Mouse (Mus musculus): ENCODE data around the gene Susd5. TPM values are rescaled to one million over a fixed set of nuclear protein-coding genes. Genes with fewer than 3 reads are reported as not detected.

The Susd5 gene
- polyA plus RNA-seq, 1 experiment: 1.2 TPM

- no peak overlapping the region for H3K27ac ChIP-seq (ENCODE audit: control insufficient read depth, insufficient read depth, low read depth, low read length, poor library complexity)
- H3K4me1 ChIP-seq (ENCODE audit: control insufficient read depth, insufficient read depth, low read length): no peaks in the 10 kb centered on the region; the same call in none of the 2 replicates
- no peak overlapping the region for H3K4me3 ChIP-seq (replicated peaks; ENCODE audit: control insufficient read depth, low read depth, low read length)
- 67% methylated on average over 4 of the region's 4 CpGs for WGBS
- TF ChIP-seq CTCF (IDR thresholded peaks at IDR 0.05; ENCODE audit: control insufficient read depth, insufficient read depth, low read length): no peak
- no peak for TF ChIP-seq POLR2A (IDR thresholded peaks at IDR 0.05; ENCODE audit: borderline replicate concordance, control insufficient read depth, low read depth, low read length)
These were observed 34.8 kb upstream of the Susd5 start for GRCm38 (mm10) chr9:114022141-114022540.

GRCm38 (mm10) chr9:114025182-114025581 lies 31.8 kb upstream of the Susd5 start:
- WGBS: 51% methylated on average over 9 of the region's 9 CpGs

GRCm38 (mm10) chr9:114025846-114026245 lies 31.1 kb upstream of the Susd5 start:
- H3K4me3 ChIP-seq (replicated peaks; ENCODE audit: control insufficient read depth, low read depth, low read length): peak overlapping the region; percentile 70
- H3K4me1 ChIP-seq (ENCODE audit: control insufficient read depth, insufficient read depth, low read length): no peaks in the 10 kb centered on the region; the same call in 1 of the 2 replicates
- H3K27ac ChIP-seq (ENCODE audit: control insufficient read depth, insufficient read depth, low read depth, low read length, poor library complexity): no peak overlapping the region
- TF ChIP-seq CTCF (IDR thresholded peaks at IDR 0.05; ENCODE audit: control insufficient read depth, insufficient read depth, low read length) (no peak), POLR2A (IDR thresholded peaks at IDR 0.05; ENCODE audit: borderline replicate concordance, control insufficient read depth, low read depth, low read length) (no peak)
- WGBS: 14% methylated on average over 8 of the region's 8 CpGs

More at GRCm38 (mm10) chr9:114025182-114025581, 31.8 kb upstream of the Susd5 start:
- TF ChIP-seq POLR2A (IDR thresholded peaks at IDR 0.05; ENCODE audit: borderline replicate concordance, control insufficient read depth, low read depth, low read length): no peak
- no peak for TF ChIP-seq CTCF (IDR thresholded peaks at IDR 0.05; ENCODE audit: control insufficient read depth, insufficient read depth, low read length)
- Histone ChIP-seq H3K4me3 (replicated peaks; ENCODE audit: control insufficient read depth, low read depth, low read length) (no peak overlapping the region), H3K27ac (ENCODE audit: control insufficient read depth, insufficient read depth, low read depth, low read length, poor library complexity) (no peak overlapping the region), H3K4me1 (ENCODE audit: control insufficient read depth, insufficient read depth, low read length) (no peaks in the 10 kb centered on the region; the same call in none of the 2 replicates)

GRCm38 (mm10) chr9:114026261-114026934 lies 30.5 kb upstream of the Susd5 start:
- Histone ChIP-seq H3K27ac (ENCODE audit: control insufficient read depth, insufficient read depth, low read depth, low read length, poor library complexity) (no peak overlapping the region; the same call in 1 of the 2 replicates), H3K4me3 (replicated peaks; ENCODE audit: control insufficient read depth, low read depth, low read length) (peak overlapping the region; percentile 70), H3K4me1 (ENCODE audit: control insufficient read depth, insufficient read depth, low read length) (no peaks in the 10 kb centered on the region; the same call in 1 of the 2 replicates)
- WGBS: 1% methylated on average over 52 of the region's 52 CpGs
- TF ChIP-seq CTCF (IDR thresholded peaks at IDR 0.05; ENCODE audit: control insufficient read depth, insufficient read depth, low read length): no peak
- no peak for TF ChIP-seq POLR2A (IDR thresholded peaks at IDR 0.05; ENCODE audit: borderline replicate concordance, control insufficient read depth, low read depth, low read length)

- 72% methylated on average over 4 of the region's 4 CpGs for WGBS
These were observed 16.0 kb upstream of the Susd5 start for GRCm38 (mm10) chr9:114040945-114041344.

GRCm38 (mm10) chr9:114042490-114042889 lies 14.4 kb upstream of the Susd5 start:
- 74% methylated on average over 6 of the region's 6 CpGs for WGBS
- Histone ChIP-seq H3K27ac (ENCODE audit: control insufficient read depth, insufficient read depth, low read depth, low read length, poor library complexity) (no peak overlapping the region), H3K4me1 (ENCODE audit: control insufficient read depth, insufficient read depth, low read length) (no peaks in the 10 kb centered on the region), H3K4me3 (replicated peaks; ENCODE audit: control insufficient read depth, low read depth, low read length) (no peak overlapping the region)
- TF ChIP-seq CTCF (IDR thresholded peaks at IDR 0.05; ENCODE audit: control insufficient read depth, insufficient read depth, low read length) (no peak), POLR2A (IDR thresholded peaks at IDR 0.05; ENCODE audit: borderline replicate concordance, control insufficient read depth, low read depth, low read length) (no peak)

More at GRCm38 (mm10) chr9:114040945-114041344, 16.0 kb upstream of the Susd5 start:
- Histone ChIP-seq H3K27ac (ENCODE audit: control insufficient read depth, insufficient read depth, low read depth, low read length, poor library complexity) (no peak overlapping the region), H3K4me1 (ENCODE audit: control insufficient read depth, insufficient read depth, low read length) (no peaks in the 10 kb centered on the region), H3K4me3 (replicated peaks; ENCODE audit: control insufficient read depth, low read depth, low read length) (no peak overlapping the region)
- no peak for TF ChIP-seq POLR2A (IDR thresholded peaks at IDR 0.05; ENCODE audit: borderline replicate concordance, control insufficient read depth, low read depth, low read length)
- no peak for TF ChIP-seq CTCF (IDR thresholded peaks at IDR 0.05; ENCODE audit: control insufficient read depth, insufficient read depth, low read length)

GRCm38 (mm10) chr9:114044446-114044845 lies 12.5 kb upstream of the Susd5 start:
- no peak overlapping the region for H3K27ac ChIP-seq (ENCODE audit: control insufficient read depth, insufficient read depth, low read depth, low read length, poor library complexity)
- 50% methylated on average over 3 of the region's 3 CpGs for WGBS

GRCm38 (mm10) chr9:114046028-114046427 lies 10.9 kb upstream of the Susd5 start, which contains the start of gene Fbxl2:
TSS of gene Fbxl2 (minus strand) at chr9:114046191.
- WGBS: 78% methylated on average over 10 of the region's 10 CpGs
- no peak within 1 kb of the TSS for H3K4me3 ChIP-seq (replicated peaks; ENCODE audit: control insufficient read depth, low read depth, low read length)
- TF ChIP-seq POLR2A (IDR thresholded peaks at IDR 0.05; ENCODE audit: borderline replicate concordance, control insufficient read depth, low read depth, low read length) (no peak), CTCF (IDR thresholded peaks at IDR 0.05; ENCODE audit: control insufficient read depth, insufficient read depth, low read length) (no peak)
- H3K4me1 ChIP-seq (ENCODE audit: control insufficient read depth, insufficient read depth, low read length): no peaks in the 10 kb centered on the region; the same call in 1 of the 2 replicates
- no peak within 1 kb of the TSS for H3K27ac ChIP-seq (ENCODE audit: control insufficient read depth, insufficient read depth, low read depth, low read length, poor library complexity)

More at GRCm38 (mm10) chr9:114044446-114044845, 12.5 kb upstream of the Susd5 start:
- Histone ChIP-seq H3K4me1 (ENCODE audit: control insufficient read depth, insufficient read depth, low read length) (no peaks in the 10 kb centered on the region), H3K4me3 (replicated peaks; ENCODE audit: control insufficient read depth, low read depth, low read length) (no peak overlapping the region)
- TF ChIP-seq POLR2A (IDR thresholded peaks at IDR 0.05; ENCODE audit: borderline replicate concordance, control insufficient read depth, low read depth, low read length) (no peak), CTCF (IDR thresholded peaks at IDR 0.05; ENCODE audit: control insufficient read depth, insufficient read depth, low read length) (peak; percentile 66)

Measured in bone marrow, adult 2 months (tissue).